Mouse (Mus musculus) B cell, adult (primary cell): Measurements from ENCODE around the gene Ppcs. TPM values are rescaled to one million over a fixed set of nuclear protein-coding genes. Genes with fewer than 3 reads are reported as not detected.

Experiments used
- total RNA-seq: library from RNA; stranded (reverse); gene quantifications from 4 replicates; pipeline ENCODE4 v1.2.4, GENCODE M21; 2023; ENCODE audit not compliant: inconsistent age

Gene Ppcs
- 8.9 to 12.1 TPM (median 10.3 TPM) in 4 replicates for total RNA-seq

DNA sequence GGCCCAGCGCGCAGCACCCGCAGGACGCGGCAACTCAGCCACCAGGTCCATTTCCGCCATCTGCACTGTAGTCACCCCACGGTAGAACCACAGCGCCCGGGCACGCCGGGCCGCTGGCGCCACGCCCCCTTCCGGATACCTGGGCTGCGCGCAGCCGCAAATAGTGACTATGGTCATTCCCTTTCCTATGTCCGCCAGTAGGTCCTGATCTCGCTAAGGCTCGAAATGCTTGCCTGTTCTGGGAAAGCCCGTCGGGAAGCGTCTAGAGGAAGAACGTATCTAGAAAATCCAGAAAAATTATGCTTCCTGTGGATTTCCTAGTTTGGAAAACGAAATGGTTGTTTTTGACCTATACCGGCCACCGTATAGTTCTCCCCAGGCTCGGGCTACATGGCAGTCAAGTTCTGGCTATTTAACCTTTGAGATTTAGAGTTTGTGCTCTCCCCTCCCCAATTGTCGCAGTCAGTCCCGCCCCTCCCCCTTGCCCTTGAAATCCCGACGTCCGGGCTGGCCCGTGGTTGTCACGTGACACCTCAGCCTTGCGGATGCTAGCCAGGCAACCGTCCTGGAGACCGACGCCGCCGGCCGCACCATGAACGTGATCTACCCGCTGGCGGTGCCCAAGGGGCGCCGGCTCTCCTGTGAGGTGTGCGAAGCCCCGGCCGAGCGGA, at the start of gene Ppcs, which contains the start of gene Zmynd12:
Gene Ppcs, minus strand, starts transcription at position 127 of the 671 bp plus-strand sequence.
Gene Zmynd12, plus strand, starts transcription at position 521 of the 671 bp plus-strand sequence.

DNA sequence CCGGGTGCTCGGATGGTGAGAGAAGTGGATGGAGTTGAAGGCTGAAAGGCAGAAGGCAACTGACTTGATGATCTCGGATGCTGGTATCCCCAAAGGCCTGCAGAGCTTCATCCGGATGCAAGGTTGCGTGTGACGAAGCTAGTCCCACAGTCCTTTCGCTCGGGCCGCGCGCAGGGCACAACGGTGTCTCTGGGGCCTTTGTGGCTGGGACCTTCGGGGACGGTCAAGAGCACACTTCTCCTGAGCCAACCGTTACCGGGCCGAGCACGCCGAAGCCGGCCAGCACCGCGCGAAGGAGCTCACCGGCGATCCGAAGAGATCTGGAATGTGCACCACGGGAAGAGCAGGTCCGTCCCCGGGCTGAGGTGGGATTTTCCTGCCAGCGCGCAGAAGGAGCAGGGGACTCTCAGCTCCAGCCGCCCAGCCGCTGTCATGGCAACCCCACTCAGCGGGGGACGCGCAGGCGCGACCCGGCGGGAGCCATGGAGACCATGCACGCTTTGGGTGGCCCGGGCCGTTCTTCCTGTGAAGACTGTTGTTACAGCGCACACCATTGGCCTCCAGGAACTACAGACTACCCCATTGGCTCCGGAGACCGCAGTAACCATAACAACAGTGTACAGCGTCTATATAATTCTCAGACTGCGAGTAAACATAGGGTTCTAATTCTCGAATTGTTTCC, 7.0 kb downstream of the Ppcs start, which contains the start of gene Ccdc30:
Gene Ccdc30, minus strand, starts transcription at position 450 of the 682 bp plus-strand sequence.

Other genes starting within 250 kb of the Ppcs start
- 8.3 to 13.8 TPM (median 10.6 TPM) in 4 replicates for gene Zfp691, start 248.2 kb downstream of the Ppcs start, total RNA-seq
- 0.74 to 3.5 TPM (median 1.1 TPM) in 4 replicates for gene Ermap, start 232.4 kb downstream of the Ppcs start, total RNA-seq
- 22.4 to 25.2 TPM (median 23.2 TPM) in 4 replicates for gene Svbp, start 227.1 kb downstream of the Ppcs start, total RNA-seq
- not detected in 4 replicates for gene Tmem269, start 204.2 kb downstream of the Ppcs start, total RNA-seq
- 9.6 to 13.7 TPM (median 11.9 TPM) in 4 replicates for gene AU022252, start 189.7 kb downstream of the Ppcs start, total RNA-seq
- gene P3h1, start 189.5 kb downstream of the Ppcs start, total RNA-seq = 1.3 to 3.6 TPM (median 2.0 TPM) in 4 replicates
- gene Cldn19, start 167.0 kb downstream of the Ppcs start, total RNA-seq = not detected in 4 replicates
- 409 to 442 TPM (median 426 TPM) in 4 replicates for gene Ybx1, start 127.8 kb downstream of the Ppcs start, total RNA-seq
- gene Ppih, start 101.9 kb downstream of the Ppcs start, total RNA-seq = 25.2 to 29.8 TPM (median 27.0 TPM) in 4 replicates
- 0.63 to 1.2 TPM (median 0.74 TPM) in 3 of 4 replicates, not detected in the other for gene Ccdc30, start 6.9 kb downstream of the Ppcs start, total RNA-seq
- not detected in 4 replicates for gene Zmynd12, start 394 bp upstream of the Ppcs start, total RNA-seq
- not detected in 4 replicates for gene Rimkla, start 70.2 kb upstream of the Ppcs start, total RNA-seq
- 65.1 to 78.9 TPM (median 74.8 TPM) in 4 replicates for gene Foxj3, start 114.6 kb upstream of the Ppcs start, total RNA-seq
- gene Frg2f1, start 117.1 kb upstream of the Ppcs start, total RNA-seq = 5.2 to 10.6 TPM (median 8.7 TPM) in 4 replicates
- not detected in 4 replicates for gene Guca2a, start 215.3 kb upstream of the Ppcs start, total RNA-seq
- 1.3 to 2.9 TPM (median 2.3 TPM) in 4 replicates for gene Guca2b, start 236.5 kb upstream of the Ppcs start, total RNA-seq